Mouse (Mus musculus): ENCODE measurements around the gene 1500015O10Rik.

The 1500015O10Rik gene

GRCm38 (mm10) chr1:43776106-43776505 lies 45.7 kb downstream of the 1500015O10Rik start:
- DNase-seq = peak; percentile 65 to 72

- no peak for DNase-seq
These were observed 50.8 kb downstream of the 1500015O10Rik start for GRCm38 (mm10) chr1:43781195-43781594.

GRCm38 (mm10) chr1:43781672-43782071 lies 51.3 kb downstream of the 1500015O10Rik start:
- DNase-seq = no peak

- DNase-seq = no peak
These were observed 52.3 kb downstream of the 1500015O10Rik start for GRCm38 (mm10) chr1:43782680-43783079.

GRCm38 (mm10) chr1:43783186-43783585 lies 52.8 kb downstream of the 1500015O10Rik start:
- DNase-seq = no peak

- DNase-seq = no peak
These were observed 54.9 kb downstream of the 1500015O10Rik start for GRCm38 (mm10) chr1:43785316-43785715.

- no peak for DNase-seq
These were observed 56.3 kb downstream of the 1500015O10Rik start for GRCm38 (mm10) chr1:43786711-43787110.

GRCm38 (mm10) chr1:43789765-43790164 lies 59.4 kb downstream of the 1500015O10Rik start:
- no peak for DNase-seq
